Mouse (Mus musculus) brain, embryonic 14.5 days (tissue): ENCODE measurements around the gene H2-Eb1.

Experiments
- CTCF ChIP-seq: fragments of 200-500 bp; IDR thresholded peaks from 2 replicates; pipeline ENCODE4 v1.5.1; 2012; ENCODE audit warnings: inconsistent platforms, mild to moderate bottlenecking, moderate library complexity, borderline replicate concordance; ENCODE audit not compliant: insufficient read depth, insufficient read length; ENCODE audit errors: extremely low read depth
- POLR2A ChIP-seq: fragments of 200-500 bp; IDR thresholded peaks from 2 replicates; pipeline ENCODE4 v1.6.1; 2012; ENCODE audit warnings: mild to moderate bottlenecking, inconsistent platforms, borderline replicate concordance; ENCODE audit not compliant: poor library complexity, insufficient read depth, insufficient read length, severe bottlenecking; ENCODE audit errors: extremely low read depth

DNA sequence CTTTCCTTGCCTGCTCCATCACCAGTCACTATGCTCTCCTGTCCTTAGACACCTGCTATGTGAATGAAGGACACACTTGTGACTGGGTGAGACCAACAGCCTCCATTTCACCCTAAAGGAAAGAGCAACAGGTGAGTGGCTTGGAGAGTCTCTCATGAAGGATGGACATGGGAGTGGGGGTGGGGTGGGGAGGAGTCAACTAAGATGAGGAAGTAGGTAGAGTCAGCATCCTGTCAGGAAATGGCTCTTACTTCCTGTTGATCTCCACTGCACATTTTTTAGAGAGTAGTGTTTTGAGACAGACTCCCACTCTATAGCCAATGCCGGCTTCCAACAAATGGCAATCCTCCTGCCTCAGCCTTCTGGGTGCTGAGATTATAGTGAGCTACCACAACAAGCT is 49.3 kb downstream of the H2-Eb1 start:
- TF ChIP-seq POLR2A, result no peak
- TF ChIP-seq CTCF, result no peak
